Mouse (Mus musculus) ovary, postnatal 36 days (tissue): ENCODE measurements around the gene Zcchc7.
"Not testable (repeated sequence)": the region's sequence is repeated elsewhere in the genome, so short reads cannot be mapped to it uniquely, and the experiment has no call there.

Experiments
- DNase-seq: peaks from one replicate; pipeline ENCODE4 v3.0.0; 2022; ENCODE audit warnings: low spot score, mixed read lengths

The Zcchc7 gene

DNA sequence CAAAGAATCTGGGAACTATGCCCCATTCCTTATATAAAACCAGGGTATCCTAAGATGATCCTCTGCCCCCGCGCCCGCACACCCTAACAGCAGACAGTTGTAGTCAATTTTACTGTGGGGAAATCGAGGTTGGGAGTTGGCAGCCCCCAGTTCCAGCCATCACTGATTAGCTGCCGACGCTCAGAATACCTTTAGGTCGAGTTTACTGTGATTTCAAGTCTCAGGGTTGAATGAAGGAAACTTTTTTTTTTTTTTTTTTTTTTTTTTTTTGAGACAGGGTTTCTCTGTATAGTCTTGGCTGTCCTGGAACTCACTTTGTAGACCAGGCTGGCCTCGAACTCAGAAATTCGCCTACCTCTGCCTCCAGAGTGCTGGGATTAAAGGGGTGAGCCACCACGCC is 1.5 kb downstream of the Zcchc7 start:
- not testable (repeated sequence) for DNase-seq

DNA sequence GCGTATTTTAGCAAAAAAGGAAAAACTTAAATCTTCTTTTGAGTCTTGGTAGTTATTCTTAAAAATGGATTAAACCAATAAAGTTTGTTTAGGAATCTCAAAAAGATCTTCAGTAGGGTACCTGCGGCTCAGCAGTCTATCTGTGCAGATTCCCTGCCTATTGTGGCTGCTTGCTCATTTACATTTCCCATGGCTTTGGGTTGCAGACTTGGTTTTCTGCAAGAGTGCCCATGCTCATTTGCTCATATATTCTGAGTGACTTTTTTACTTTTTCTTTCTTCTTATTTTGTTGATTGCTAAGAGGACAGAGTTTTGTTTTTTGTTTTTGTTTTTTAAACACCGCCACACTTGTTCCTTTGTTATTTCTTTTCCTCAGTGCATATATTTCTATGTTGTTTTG is 19.2 kb downstream of the Zcchc7 start:
- no peak for DNase-seq

DNA sequence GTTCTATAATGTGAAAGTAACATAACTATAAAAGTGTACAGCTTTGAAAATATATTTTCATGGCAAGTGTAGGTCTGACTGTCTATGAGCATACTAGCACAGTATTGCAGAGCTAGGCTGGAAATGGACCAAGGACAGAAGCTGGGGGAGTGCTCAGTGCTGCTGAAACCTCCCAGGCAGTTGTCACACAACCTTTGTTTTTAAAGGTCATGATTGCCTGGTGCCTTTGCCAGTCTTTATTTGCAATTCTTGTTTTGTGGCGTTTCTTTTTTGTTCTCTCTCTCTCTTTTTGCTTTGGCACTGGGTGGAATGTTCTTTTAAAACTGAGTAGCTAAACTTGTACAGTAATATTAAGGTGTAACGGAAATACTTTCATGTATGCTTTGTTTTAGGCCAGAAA is 21.0 kb downstream of the Zcchc7 start:
- DNase-seq, result peak; percentile 40

DNA sequence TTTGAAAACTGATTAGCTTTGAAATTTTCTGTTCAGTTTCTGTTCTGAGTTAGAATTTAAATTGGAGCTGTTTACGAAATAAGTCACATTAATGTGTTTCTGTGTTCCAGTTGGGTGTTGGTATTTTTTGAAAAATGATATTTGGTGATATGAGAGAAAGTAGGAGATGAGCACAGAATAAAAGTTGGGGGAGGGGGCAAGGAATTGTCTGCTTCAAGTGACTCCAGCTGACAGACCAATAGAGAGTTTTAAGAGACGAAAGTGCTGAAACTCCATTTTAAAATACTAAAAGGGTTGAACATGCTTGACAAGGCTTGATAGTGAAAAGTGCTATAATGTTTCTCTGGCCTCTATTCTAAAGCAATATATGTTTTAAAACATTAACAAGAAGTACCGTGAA is 21.4 kb downstream of the Zcchc7 start:
- DNase-seq, result no peak

DNA sequence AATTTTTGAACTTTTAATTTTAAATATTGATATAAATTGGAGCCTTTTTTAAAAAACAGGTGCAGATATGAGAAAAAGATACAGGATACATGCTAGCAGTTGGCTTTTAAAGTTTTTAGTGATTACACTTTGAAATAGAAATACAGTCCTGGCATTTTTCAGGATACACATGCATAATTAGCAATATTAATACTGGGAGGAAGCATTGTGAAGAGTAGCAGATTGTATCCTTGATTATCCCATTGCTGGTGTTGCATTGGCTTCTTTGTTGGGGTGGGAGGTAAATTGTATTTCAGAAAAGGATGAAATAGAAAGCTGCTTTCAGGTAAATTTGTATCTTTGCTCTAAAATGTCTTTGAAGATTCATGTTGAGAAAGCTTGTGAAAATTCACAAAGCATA is 22.0 kb downstream of the Zcchc7 start:
- DNase-seq, result no peak

DNA sequence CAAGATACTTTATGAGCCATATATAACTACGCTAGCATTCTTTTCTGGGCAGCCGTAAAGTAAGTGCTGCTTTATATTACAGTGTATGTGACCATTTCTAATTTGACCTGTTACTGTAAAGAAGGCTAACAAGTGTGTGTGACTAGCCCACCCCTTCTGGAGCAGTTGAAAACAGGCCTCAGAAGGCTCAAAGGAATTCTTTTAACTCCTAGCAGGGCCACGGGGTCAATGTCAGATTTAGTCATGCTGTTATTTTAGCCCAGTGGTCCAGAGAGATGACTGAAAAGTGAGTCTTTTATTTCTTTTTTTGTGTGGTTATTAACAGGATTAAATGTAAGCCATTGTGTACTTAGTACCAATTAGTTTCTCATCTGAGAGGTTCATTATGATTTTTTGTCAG is 22.6 kb downstream of the Zcchc7 start:
- no peak for DNase-seq

DNA sequence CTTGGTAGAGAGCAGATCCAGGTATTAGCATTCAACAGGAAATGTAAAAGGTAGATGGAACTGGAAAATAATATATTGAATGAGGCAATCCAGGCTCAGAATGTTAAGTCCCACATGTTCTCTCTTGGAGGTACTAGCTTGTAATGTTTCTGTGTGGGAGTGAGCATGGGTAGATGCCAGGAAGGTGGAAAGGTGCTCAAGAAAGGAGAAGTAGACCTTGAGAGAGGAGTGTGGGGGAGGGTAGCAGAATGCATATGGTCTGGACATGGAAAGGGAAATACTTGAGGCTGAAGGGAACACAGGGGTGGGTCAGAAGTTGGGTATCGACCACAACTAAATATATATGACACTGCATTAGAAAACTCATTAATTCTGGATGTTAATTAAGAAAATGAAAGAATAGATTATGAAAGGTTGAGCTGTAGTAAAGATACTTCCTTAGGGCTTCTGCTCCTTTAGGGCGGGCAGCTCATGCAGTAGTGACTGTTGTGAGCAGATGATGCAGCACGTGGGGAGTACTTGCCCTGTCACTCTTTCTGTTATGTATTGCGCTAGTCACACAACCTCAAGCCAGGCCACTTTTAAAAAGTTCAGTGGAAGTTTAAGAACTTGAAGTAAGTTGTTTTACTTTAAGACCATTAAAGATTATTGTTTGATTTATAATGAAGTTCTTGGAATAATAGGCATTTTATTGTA is 24.9 kb downstream of the Zcchc7 start:
- DNase-seq, result no peak

DNA sequence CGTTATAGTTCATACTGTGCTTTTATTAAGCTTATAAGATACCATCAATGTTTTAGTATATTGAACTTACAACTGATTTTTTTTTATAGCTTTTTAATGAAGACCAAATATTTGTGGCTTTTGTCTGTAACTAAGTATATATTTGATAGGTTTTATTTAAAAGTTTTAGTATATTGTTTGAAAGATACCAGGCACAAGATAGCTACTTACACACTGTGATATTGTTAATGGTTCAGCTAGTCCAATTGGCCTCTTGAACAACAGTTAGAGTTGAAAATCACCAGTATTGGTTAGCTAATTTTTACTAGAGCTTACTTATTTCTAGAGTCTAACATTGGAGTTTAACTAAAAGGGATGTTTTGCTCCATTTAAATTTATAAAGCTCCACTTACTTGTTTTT is 25.8 kb downstream of the Zcchc7 start:
- DNase-seq, result no peak

DNA sequence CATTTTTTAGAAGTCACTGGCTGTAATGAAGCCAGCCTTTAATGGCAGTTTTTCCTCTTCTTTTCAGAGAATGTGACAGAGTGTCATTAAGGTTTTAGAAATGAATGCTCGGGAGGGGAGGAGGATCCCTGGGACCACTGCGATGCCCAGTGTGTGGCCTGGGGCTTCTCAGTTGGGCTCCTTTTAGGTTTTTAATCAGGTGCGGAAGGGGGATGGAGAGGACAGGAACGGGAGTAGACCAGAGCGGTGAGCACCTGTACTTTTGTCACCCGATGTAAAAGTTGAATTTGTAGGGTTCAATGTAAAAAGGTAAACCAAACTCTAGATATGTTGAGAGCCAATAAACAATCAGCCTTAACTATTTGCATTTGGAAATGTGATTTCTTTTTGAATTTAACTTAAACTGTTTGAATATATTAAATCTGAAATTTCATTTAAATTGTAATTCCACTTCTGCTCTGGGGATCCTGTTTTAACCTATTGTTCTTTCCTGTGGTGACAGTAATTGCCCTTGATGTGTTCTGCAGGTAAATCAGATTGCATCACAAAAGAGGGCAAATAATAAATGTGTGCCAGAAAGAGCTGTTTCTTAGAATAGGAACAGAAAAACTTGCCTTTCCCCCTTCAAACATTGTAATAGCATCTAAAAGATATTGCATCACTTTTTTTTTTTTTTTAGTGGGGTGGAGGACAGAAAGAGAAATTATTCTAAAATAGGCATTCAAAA is 28.1 kb downstream of the Zcchc7 start:
- DNase-seq, result no peak

DNA sequence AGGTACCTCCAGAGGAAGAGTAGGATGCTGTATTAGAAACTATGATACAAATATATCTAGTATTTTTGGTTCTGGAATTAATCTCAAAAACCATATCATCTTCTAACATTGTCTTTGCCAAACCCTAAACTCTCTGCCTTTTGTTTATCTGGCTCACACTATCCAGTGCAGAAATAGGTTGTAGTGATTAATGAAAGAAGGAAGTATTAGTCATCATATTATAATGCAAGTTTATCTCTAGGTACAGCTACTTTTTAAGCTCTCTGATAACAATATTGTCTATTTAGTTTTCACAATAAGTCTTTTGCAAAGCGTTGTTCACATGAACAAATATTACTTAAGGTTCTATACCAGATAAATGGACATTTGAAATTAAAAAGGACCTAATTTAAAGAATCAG is 57.2 kb downstream of the Zcchc7 start:
- DNase-seq, result no peak

DNA sequence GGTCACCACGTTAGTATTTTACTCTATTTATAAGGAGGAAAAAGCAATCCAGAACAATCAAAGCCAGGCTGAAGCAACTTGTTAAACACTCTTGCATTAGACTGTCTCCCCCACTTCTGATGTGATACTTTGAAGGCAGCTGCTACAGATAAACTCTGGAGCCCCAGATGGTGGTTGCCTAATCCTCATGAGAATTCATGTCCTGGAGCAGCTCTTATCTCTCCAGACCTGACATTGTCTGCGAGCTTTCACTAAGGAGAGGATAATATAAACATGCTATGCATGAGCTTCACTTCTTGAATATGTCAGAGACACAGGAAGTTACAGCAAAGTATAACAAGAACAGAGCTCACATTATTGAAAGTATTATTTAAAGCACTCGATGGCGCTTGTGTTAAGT is 58.1 kb downstream of the Zcchc7 start:
- no peak for DNase-seq

DNA sequence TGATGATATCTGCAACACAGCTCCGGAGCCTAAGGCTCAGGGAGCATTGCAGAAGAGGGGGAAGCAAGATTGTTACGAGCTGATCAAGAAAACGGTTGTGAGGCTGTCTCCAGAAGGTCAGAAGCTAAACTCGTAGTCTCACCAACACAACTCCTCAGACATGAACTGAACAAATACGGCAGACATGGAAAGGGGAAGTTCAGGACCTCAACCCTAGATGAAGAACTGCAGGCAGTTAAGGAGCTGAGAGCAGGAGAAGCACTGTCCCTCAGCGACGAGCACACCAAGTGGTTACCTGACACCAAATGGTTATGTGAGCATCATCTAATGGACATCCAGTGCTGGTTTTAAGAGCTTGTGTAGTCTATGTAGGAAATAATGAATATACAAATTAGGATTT is 60.9 kb downstream of the Zcchc7 start:
- no peak for DNase-seq

DNA sequence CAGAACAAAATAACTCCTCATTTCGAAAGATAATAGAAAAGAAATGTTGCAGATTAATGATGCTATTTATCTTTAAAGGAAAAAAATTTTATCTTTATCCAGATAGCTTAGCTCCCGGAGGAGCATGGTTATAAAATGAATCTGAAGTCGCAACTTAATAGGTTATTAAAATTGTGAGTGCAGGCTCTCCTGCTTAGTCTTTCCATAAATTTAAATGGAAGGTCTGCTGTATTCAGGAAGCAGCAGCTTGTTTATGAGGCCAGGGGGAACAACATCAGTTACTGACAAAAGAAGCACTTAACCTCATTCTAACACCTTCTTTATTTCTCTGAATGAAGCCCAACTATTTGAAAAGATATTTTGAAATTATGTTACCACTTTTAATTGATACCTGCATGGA is 74.9 kb downstream of the Zcchc7 start:
- DNase-seq, result no peak

DNA sequence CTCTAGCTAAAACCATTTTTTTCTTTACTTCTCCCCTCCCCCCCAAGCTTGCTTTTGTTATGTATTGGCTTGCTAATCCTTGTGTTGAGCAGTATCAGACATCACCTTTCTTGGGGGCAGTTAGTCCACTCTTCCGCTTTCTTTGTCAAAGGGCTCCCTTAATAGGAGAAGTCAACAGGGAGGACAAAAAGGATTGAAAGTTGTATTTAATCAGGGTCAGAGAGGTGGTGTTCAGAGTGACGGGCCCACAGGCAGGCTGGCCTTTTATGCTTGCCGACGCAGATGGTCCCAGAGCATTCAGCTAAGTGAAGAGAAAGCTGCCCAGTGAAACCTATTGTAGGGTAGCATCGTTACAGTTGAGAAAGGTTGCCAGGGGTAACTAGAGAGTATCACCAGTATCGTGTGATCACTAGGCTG is 96.2 kb downstream of the Zcchc7 start:
- DNase-seq, result no peak

DNA sequence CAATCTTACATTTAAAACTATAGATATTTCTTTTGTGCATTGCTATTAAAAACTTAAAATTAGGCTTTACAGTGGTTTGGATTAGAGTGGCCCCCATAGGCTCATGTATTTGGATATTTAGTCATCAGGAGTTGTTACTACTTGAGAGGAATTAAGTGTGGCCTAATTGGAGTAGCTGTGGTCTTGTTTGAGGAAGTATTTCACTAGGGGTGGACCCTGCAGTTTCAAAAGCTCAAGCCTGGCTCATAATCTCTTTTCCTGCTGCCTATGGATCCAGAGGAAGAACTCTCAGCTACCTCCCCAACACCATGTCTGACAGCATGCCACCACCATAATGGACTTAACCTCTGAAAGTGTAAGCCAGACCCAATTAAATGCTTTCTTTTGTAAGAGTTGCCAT is 115.9 kb downstream of the Zcchc7 start:
- no peak for DNase-seq

DNA sequence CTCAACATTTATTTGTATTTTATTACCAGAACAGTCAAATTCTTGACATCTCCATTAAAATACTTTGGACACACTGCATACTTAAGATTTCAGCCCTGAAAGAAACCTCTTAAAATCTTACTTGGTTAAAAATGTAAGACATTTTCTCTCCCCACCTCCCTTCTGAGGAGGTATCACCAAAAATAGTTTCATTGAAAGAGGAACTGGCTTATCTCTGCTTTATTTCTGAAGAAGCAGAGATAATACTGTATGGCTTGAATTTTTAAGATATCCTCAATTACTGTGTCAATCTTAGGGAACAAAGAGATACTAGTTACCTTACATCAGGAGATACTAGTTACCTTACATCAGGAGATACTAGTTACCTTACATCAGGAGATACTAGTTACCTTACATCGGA is 116.4 kb downstream of the Zcchc7 start:
- no peak for DNase-seq

DNA sequence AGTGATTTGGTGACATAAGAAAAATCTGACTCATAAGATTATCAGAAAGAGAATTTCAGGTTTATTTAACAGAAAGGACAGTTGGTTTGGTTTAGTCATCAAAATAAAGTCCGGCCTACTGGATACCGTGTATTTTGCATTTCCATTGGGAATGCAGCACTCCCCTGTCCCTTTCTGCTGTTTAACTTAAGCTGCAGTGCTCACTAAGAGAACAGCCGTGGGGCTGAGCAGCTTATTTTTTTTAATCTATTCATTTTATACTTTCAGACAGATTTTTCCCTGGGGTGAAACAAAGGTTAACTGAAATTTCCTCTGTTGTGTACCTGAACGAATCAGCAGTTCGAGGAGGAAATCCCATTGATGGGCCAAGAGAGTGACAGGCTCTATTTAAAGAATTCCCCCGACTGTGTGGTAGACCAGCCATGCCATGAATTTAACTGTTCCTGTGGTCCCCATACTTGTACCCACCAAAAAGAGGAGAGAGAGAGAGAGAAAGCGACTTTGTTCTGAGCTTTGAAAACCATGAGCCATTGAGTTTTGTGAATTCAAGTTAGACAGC is 124.5 kb downstream of the Zcchc7 start:
- DNase-seq, result no peak

DNA sequence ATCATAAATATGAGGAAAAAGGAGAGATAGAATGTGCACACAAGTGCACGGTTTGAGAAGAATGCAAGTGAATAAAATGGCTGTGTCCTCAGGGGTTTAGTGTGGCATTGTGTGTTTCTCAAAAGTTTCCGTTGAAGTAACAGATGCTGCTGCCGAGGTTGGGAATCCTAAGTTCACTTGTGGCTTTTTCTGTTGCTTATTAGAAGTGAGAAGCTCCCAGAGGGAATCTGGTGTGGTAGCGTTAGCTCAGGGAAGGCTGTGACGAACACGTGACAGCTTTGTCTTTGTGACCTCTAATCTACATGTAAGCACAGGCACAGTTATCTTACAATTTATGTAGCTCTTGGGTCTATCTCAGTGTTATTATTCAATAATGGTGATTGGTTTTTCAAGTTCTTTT is 130.5 kb downstream of the Zcchc7 start:
- no peak for DNase-seq

DNA sequence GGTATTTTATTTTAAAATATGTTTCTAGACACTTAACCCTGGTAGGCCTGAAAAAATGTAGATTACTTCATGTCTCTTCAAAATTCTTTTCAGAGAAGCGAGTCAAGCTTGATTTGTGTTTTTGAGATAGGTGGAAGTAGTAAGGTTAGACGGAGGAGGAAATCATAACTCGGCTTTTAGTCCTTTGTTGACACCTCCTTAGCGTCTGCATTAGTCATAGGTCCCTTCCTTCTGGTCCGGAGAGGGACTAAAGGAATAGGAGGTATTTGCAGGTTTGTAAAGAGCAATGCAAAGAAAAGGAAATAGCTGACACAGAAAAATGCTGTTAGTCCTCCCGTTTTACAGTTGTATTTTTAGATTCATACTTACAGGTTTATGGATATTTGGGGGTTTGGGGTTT is 135.7 kb downstream of the Zcchc7 start:
- DNase-seq, result no peak

DNA sequence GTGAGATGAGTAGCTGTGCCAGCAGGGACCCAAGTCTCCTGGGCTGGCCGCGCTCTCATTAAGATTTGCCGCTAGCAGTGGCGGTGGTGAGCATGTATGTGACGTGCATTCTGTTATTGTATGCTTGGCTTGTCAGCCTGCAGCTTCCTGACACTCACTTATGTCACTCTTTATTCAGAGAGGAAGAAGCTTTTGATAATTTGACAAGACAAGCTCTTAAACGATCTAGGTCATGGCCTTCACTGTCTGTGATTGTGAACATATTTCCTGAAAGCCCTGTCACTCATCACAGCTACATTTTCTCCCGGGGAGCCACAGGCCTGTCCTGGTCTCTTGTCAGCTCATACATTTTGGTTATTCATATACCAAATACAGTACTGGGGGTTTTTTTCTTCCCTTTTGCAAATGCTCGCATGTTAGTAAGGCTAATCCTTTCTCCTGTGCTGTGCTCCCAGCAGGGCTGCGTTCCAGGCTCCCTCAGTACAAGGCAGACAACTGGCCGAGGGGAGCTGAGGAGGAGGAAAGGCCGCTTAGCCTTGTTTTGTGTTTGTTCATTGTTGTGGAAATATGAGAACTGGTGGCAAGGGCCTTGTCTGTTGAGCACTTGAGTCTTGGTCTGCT is 150.1 kb downstream of the Zcchc7 start:
- DNase-seq, result no peak

DNA sequence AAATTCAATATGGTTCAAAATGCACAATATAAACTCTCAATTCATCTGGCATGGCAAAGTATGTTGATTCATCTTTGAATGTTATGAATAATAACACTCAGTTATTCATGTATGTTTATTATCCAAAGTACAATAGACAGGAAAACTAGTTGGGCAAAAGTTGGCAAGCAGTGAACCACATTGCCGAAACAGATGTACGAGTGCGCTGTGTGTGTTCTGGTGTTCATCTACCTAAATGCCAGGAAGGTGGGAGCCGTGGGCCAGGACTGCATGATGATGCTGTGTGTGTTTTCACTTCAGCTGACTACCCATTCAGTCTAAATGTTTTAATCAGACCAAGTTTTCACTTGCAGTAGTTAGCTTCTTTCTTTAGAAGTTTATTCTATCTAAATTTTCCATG is 150.7 kb downstream of the Zcchc7 start:
- DNase-seq, result no peak

DNA sequence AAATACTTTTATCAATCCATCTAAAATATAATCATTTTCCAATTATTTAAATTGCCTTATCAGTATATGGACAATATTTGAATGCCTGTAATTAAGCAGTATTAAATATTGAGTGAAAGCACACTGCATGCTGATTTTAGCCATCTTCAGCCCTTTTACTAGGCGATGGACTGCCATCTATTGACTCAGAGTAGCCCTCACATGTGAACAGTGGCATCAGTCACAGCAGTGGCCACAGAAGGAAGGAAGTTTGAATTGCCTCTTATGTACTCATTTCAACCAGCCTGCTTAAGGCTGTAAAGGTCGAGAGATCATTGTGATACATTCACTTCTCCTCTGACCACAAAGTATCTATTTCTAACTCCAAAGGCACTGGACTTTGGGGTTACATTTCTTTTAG is 154.4 kb downstream of the Zcchc7 start:
- no peak for DNase-seq

DNA sequence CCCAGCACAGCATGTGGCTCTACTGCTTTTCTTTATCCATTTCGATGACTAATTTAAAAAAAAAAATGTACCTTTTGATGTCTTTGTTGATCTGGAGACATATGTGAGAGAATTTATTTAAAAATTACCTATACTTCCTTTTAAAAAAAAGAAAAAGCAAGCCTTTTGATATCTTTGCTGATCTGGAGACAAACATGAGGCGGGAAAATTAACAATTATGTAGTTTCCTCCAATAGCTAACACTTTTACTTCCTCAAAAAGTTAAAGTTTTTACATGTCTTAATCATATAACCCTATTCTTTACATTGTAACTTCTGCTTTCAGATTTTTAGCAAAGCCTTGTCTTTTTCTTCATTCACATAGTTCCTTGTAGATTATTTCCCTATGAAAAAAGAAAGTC is 155.2 kb downstream of the Zcchc7 start:
- no peak for DNase-seq
